Comparison of ENCODE assay signal across 8 mouse cellular contexts in genomic region chr7:139390380-139390779, GRCm38 (mm10). TPM values are rescaled to one million over a fixed set of nuclear protein-coding genes. Genes with fewer than 3 reads are reported as not detected.
DNase-seq lines count a peak whose midpoint lies in the region; ATAC-seq and TF ChIP-seq lines count a peak whose summit lies in the region.

No protein-coding gene starts in this region.

- peaks cover 25 to 50% of the 10 kb centered on the region in 2 experiments for H3K4me1 ChIP-seq in heart, embryonic 14.5 days (ENCODE audit: control insufficient read depth in 2 of 2, insufficient read depth in 2 of 2, low read length in 2 of 2)
- H3K4me1 ChIP-seq in lung, postnatal 0 days (ENCODE audit: insufficient read depth, low read depth, low read length): peaks cover 42% of the 10 kb centered on the region

- H3K4me3 ChIP-seq in heart, embryonic 14.5 days (ENCODE audit: control insufficient read depth in 1 of 2, insufficient read depth in 1 of 2, low read depth in 1 of 2, low read length in 2 of 2): peak overlapping the region; percentile 82 to 96
- peak overlapping the region; percentile 97 for H3K4me3 ChIP-seq in lung, postnatal 0 days (ENCODE audit: low read depth, low read length)

- 33% methylated on average over 3 of the region's 3 CpGs for WGBS in heart, embryonic 14.5 days
- WGBS in lung, postnatal 0 days: 50% methylated on average over 3 of the region's 3 CpGs

- no peak for DNase-seq in cerebellum, postnatal 4 days (ENCODE audit: low spot score in 2 of 2)
- peak; percentile 29 for DNase-seq in ovary, postnatal 36 days (ENCODE audit: low spot score)
- DNase-seq in ovary, postnatal 10 days (ENCODE audit: low spot score): no peak
- DNase-seq in lung, postnatal 0 days (ENCODE audit: low spot score): no peak
- no peak for DNase-seq in urinary bladder, postnatal 14 days (ENCODE audit: low spot score)
- no peak for DNase-seq in gastrocnemius, postnatal 10 days

- TF ChIP-seq EP300 in lung, postnatal 0 days (IDR thresholded peaks at IDR 0.05): no peak

- peak overlapping the region; percentile 73 to 87 for H3K27ac ChIP-seq in heart, embryonic 14.5 days (replicated peaks in 1 of 2; ENCODE audit: control insufficient read depth in 1 of 2, insufficient read depth in 1 of 2, low read depth in 2 of 2, low read length in 2 of 2)
- no peak overlapping the region for H3K27ac ChIP-seq in lung, postnatal 0 days (ENCODE audit: low read length)

- H3K4me2 ChIP-seq in heart, embryonic 14.5 days (ENCODE audit: low read length): peak overlapping the region; percentile 83
- H3K4me2 ChIP-seq in lung, postnatal 0 days (replicated peaks; ENCODE audit: low read depth, low read length): peak overlapping the region; percentile 84

- H3K9me3 ChIP-seq in heart, embryonic 14.5 days (ENCODE audit: control insufficient read depth, low read length): no peaks in the 10 kb centered on the region
- H3K9me3 ChIP-seq in lung, postnatal 0 days (ENCODE audit: low read length): no peaks in the 10 kb centered on the region

- peak; percentile 24; the same call in 1 of the 2 replicates for ATAC-seq in cerebellum, adult (ENCODE audit: insufficient number of reproducible peaks, low FRiP score, low TSS enrichment)
- ATAC-seq in heart, embryonic 14.5 days (ENCODE audit: insufficient number of reproducible peaks, insufficient read depth, low FRiP score, low read depth): no peak
- no peak for ATAC-seq in lung, postnatal 0 days

- H3K36me3 ChIP-seq in heart, embryonic 14.5 days (ENCODE audit: control insufficient read depth, insufficient read depth, low read length): no peaks in the 10 kb centered on the region
- no peaks in the 10 kb centered on the region for H3K36me3 ChIP-seq in lung, postnatal 0 days (ENCODE audit: insufficient read depth, low read length)

- H3K27me3 ChIP-seq in heart, embryonic 14.5 days (ENCODE audit: control insufficient read depth, insufficient read depth, low read length): no peaks in the 10 kb centered on the region
- no peaks in the 10 kb centered on the region for H3K27me3 ChIP-seq in lung, postnatal 0 days (replicated peaks; ENCODE audit: insufficient read depth, low read length)

- H3K9ac ChIP-seq in heart, embryonic 14.5 days (ENCODE audit: low read length): peak overlapping the region; percentile 99
- peak overlapping the region; percentile 92; the same call in 1 of the 2 replicates for H3K9ac ChIP-seq in lung, postnatal 0 days (replicated peaks; ENCODE audit: low read depth)

- peak; percentile 57 for TF ChIP-seq CTCF in lung, postnatal 0 days (IDR thresholded peaks at IDR 0.05)

RNA-seq across cellular contexts. Expression of gene Inpp5a, which starts 1.5 kb away (rescaled TPM):
- polyA plus RNA-seq in heart, embryonic 14.5 days (2014; fragmentation: Nextera tagmentation; extraction: Ambion mirVana): 89.9 and 93.9 TPM in 2 replicates
- polyA plus RNA-seq in lung, postnatal 0 days (2015; fragmentation: Nextera tagmentation; extraction: Ambion mirVana): 41.3 and 44.8 TPM in 2 replicates
- 10 to 100 TPM; 52.5 to 53.3 TPM for total RNA-seq in gastrocnemius, postnatal 10 days (2021)
